Comparison of ENCODE assay signal across 20 mouse cellular contexts in genomic region chr11:67949475-67949874, GRCm38 (mm10). TPM values are rescaled to one million over a fixed set of nuclear protein-coding genes. Genes with fewer than 3 reads are reported as not detected.
"Had no signal": no experiment of that assay in that cellular context is flagged by ENCODE, and none has a peak within 500 bp of the region (broad histone marks: within the 10 kb centered on the region; RNA-seq: fewer than 3 reads in every experiment).

No protein-coding gene starts in this region.

- H3K4me2 ChIP-seq: liver, embryonic 13.5 days; midbrain, embryonic 11.5 days; neural tube, embryonic 12.5 days; neural tube, embryonic 15.5 days; stomach, embryonic 15.5 days had no signal

- H3K4me1 ChIP-seq: liver, embryonic 13.5 days; neural tube, embryonic 12.5 days; neural tube, embryonic 15.5 days; stomach, embryonic 15.5 days had no signal

- H3K27ac ChIP-seq: liver, embryonic 13.5 days; neural tube, embryonic 12.5 days; neural tube, embryonic 15.5 days; stomach, embryonic 15.5 days had no signal

- H3K36me3 ChIP-seq: liver, embryonic 13.5 days; neural tube, embryonic 12.5 days; neural tube, embryonic 15.5 days; stomach, embryonic 15.5 days had no signal

- H3K27me3 ChIP-seq: liver, embryonic 13.5 days; neural tube, embryonic 12.5 days; neural tube, embryonic 15.5 days; stomach, embryonic 15.5 days had no signal

- H3K4me3 ChIP-seq: liver, embryonic 13.5 days; neural tube, embryonic 12.5 days; neural tube, embryonic 15.5 days; stomach, embryonic 15.5 days had no signal

- H3K9ac ChIP-seq: liver, embryonic 13.5 days; neural tube, embryonic 12.5 days; neural tube, embryonic 15.5 days; stomach, embryonic 15.5 days had no signal

- DNase-seq: kidney, adult 8-10 months; kidney, postnatal 14 days; kidney, postnatal 4 days; liver, embryonic 13.5 days; lung, adult 2 months; lung, postnatal 14 days; lung, postnatal 4 days; midbrain, embryonic 14.5 days; right cerebral cortex, adult 18-20 months; right cerebral cortex, postnatal 14 days; right cerebral cortex, postnatal 4 days; thymus, postnatal 36 days had no signal

- H3K9me3 ChIP-seq: liver, embryonic 13.5 days; neural tube, embryonic 12.5 days; neural tube, embryonic 15.5 days; stomach, embryonic 15.5 days had no signal

RNA-seq across cellular contexts. Expression of gene Cfap52, which starts 16.0 kb away (rescaled TPM):
- total RNA-seq: liver, adult 2 months; megakaryocyte progenitor cell, adult 5-6 weeks; megakaryocyte-erythroid progenitor cell, adult 5-6 weeks had no signal
- polyA plus RNA-seq: liver, adult 2 months; liver, embryonic 13.5 days; liver, embryonic 16.5 days had no signal

RNA-seq across cellular contexts. Expression of gene Usp43, which starts 27.5 kb away (rescaled TPM):
- total RNA-seq: liver, adult 2 months; megakaryocyte progenitor cell, adult 5-6 weeks; megakaryocyte-erythroid progenitor cell, adult 5-6 weeks had no signal
- polyA plus RNA-seq: liver, embryonic 13.5 days had no signal
